Mouse (Mus musculus) embryonic facial prominence, embryonic 10.5 days (tissue): ENCODE measurements around the gene Slc27a2. TPM values are rescaled to one million over a fixed set of nuclear protein-coding genes. Genes with fewer than 3 reads are reported as not detected.
A peak's percentile ranks its signal among the peaks of the same experiment; 100 is the strongest.

Source experiments
- DNase-seq: peaks from one replicate; pipeline ENCODE4 v3.0.0-alpha.2; 2017; ENCODE audit warnings: low spot score
- H3K27ac ChIP-seq: fragments of 300-500 bp; sonication (generic); replicated peaks from 2 replicates; pipeline ENCODE4 v1.5.1; 2016; ENCODE audit warnings: mild to moderate bottlenecking
- H3K27me3 ChIP-seq: fragments of 300-500 bp; sonication (generic); replicated peaks from 2 replicates; pipeline ENCODE4 v1.6.1; 2016; ENCODE audit warnings: low read depth, mild to moderate bottlenecking; ENCODE audit not compliant: poor library complexity, severe bottlenecking
- H3K36me3 ChIP-seq: fragments of 300-500 bp; sonication (generic); replicated peaks from 2 replicates; pipeline ENCODE4 v1.6.1; 2016; ENCODE audit warnings: mild to moderate bottlenecking, moderate library complexity
- H3K4me1 ChIP-seq: fragments of 300-500 bp; sonication (generic); 2 replicates; pipeline ENCODE4 v1.6.1; 2016
- H3K4me3 ChIP-seq: fragments of 300-500 bp; sonication (generic); 2 replicates; pipeline ENCODE4 v1.5.1; 2016; ENCODE audit warnings: mild to moderate bottlenecking, moderate library complexity
- H3K9me3 ChIP-seq: fragments of 300-500 bp; sonication (generic); 2 replicates; pipeline ENCODE4 v1.6.1; 2016; ENCODE audit warnings: mild to moderate bottlenecking
- WGBS: fragments of 180-500 bp; shearing (Covaris S2); methylation state at CpG from one replicate; pipeline ENCODE4 v1.1.7; 2016; 5-methylcytosine and 5-hydroxymethylcytosine counted together
- polyA plus RNA-seq: library from polyadenylated mRNA; unstranded; fragments of >200 nt; fragmentation: Nextera tagmentation; extraction: Ambion mirVana; gene quantifications from 2 replicates; pipeline ENCODE4 v1.2.1, GENCODE M21; 2016

Slc27a2 gene
- polyA plus RNA-seq, 1 experiment from 2014 or later = 3.8 TPM

DNA sequence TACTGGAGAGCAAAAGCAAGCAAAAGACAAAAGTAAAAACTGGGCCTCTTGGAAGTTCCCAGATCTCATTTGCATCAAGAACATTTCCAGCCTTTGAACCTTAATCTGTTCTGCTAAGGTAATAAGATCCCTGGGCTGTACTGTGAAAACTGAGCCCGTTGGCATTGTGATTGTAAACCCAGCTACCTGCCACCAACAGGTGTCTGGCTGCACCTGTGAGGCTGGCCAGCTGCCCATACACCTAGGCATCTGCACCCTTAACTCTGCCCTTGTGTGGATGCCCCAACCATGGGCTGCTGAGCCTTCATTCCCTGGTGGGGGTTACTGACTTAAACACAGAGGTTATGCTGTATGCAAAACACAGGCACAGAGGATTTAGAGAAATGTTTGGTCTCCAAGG, 20.0 kb downstream of the Slc27a2 start:
- Histone ChIP-seq H3K4me1 (no peaks in the 10 kb centered on the region), H3K27ac (no peak overlapping the region), H3K27me3 (no peaks in the 10 kb centered on the region), H3K9me3 (peaks cover 8% of the 10 kb centered on the region; the same call in 1 of the 2 replicates), H3K36me3 (no peaks in the 10 kb centered on the region), H3K4me3 (no peak overlapping the region)
- no peak for DNase-seq
- 79% methylated on average over 1 of the region's 1 CpGs for WGBS

DNA sequence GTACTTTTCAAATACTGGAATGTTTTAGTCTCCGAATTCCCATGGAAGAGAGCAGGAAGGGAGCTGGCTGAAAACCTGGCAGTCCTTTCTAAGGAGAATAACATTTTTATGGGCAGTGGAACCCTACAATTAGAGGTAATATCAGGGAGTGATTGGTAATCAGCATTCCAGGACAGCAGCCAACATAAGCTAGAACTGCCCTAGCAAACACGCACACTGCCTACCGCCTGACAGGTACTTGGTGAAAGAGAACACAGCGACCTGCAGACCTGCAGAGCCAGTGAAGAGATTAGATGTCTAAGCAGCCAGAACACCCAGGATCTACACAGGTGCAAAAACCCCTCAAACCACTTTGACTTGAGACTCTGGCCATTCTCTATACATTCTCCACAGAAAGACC, 20.5 kb downstream of the Slc27a2 start:
- Histone ChIP-seq H3K9me3 (peaks cover 8% of the 10 kb centered on the region; the same call in 1 of the 2 replicates), H3K4me1 (no peaks in the 10 kb centered on the region), H3K36me3 (no peaks in the 10 kb centered on the region), H3K27me3 (no peaks in the 10 kb centered on the region), H3K27ac (no peak overlapping the region), H3K4me3 (no peak overlapping the region)
- no peak for DNase-seq
- WGBS = 83% methylated on average over 4 of the region's 4 CpGs

DNA sequence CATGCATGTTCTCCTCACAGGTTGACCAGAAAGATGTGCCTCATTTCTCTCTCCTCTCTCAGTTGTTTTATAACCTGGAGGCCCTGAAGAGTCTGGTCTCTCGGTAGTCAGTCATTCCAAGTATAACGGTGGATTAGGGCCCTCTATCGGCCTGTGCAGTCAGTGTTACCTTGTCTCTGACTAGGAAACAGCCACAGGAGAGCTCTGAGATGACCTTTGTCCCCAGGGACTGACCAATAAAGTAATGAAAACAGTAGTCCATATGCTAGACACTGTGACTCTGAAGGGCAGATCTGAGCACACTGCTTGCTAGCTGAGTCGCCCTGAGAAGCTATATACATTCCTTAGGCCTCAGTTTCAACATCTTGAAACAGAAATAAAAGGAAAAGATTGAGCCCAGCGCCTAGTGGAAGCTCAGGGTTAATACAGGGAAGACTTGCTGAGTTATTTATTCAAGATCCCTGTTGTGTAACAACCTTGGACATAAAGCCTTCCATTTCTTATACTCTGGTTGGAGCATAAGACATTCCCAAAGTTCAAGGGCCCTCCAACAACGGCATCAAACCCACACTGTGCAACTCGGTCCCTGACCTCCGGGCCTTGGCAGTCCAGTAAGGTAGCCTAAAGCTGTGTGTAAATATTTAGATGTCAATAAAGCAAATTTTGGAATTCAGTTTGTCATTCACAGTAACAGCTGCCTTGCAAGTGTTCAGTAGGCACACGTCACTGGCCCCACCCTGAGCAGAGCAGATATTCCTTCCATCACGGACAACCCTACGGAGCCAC, 23.4 kb downstream of the Slc27a2 start:
- no peak overlapping the region for H3K27ac ChIP-seq
- peaks cover 4% of the 10 kb centered on the region; the same call in 1 of the 2 replicates for H3K9me3 ChIP-seq
- H3K27me3 ChIP-seq = no peaks in the 10 kb centered on the region
- no peaks in the 10 kb centered on the region for H3K4me1 ChIP-seq
- 82% methylated on average over 11 of the region's 11 CpGs for WGBS
- H3K4me3 ChIP-seq = no peak overlapping the region
- no peaks in the 10 kb centered on the region for H3K36me3 ChIP-seq
- DNase-seq = no peak

DNA sequence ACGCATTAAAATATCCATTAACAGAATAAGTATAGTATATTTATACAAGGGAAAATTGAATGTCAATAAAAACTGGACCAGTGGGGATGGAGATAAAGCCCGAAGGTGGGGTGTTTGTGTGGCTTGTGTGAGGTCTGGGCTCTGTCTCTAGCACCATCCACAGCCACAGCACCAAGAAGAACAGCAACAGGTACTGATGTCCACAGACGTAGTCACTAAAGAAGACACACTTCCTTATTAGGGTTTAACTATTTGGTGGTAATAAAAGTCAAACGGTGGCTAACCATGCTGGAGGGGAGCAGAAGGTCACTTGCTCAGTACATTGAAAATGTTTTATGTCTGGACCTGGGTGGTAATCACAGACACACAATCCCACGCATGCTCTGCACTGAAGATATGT, 25.2 kb downstream of the Slc27a2 start:
- WGBS = 90% methylated on average over 5 of the region's 5 CpGs
- H3K4me1 ChIP-seq = no peaks in the 10 kb centered on the region

DNA sequence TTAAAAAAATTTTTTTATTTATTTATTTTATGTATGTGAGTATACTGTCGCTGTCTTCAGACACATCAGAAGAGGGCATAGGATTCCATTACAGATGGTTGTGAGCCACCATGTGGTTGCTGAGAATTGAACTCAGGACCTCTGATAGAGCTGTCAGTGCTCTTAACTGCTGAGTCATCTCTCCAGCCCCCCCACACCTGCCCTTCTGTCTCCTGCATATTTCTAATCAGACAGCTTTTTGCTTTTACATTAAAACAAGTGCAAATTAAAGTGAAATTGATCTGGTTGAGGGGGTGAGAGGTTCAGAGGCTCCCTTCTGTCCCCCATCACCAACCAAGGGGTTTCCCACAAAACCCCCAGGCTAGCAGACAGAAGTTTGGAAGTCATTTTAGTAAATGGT, 27.1 kb downstream of the Slc27a2 start:
- no peak overlapping the region for H3K27ac ChIP-seq
- no peak overlapping the region for H3K4me3 ChIP-seq
- H3K9me3 ChIP-seq = no peaks in the 10 kb centered on the region
- WGBS = 90% methylated on average over 1 of the region's 1 CpGs
- DNase-seq = no peak
- H3K36me3 ChIP-seq = no peaks in the 10 kb centered on the region
- no peaks in the 10 kb centered on the region for H3K27me3 ChIP-seq
- peaks cover 3% of the 10 kb centered on the region; the same call in 1 of the 2 replicates for H3K4me1 ChIP-seq

More for the DNA sequence above, 25.2 kb downstream of the Slc27a2 start:
- no peaks in the 10 kb centered on the region for H3K36me3 ChIP-seq
- H3K9me3 ChIP-seq = no peaks in the 10 kb centered on the region
- no peak overlapping the region for H3K27ac ChIP-seq
- H3K27me3 ChIP-seq = no peaks in the 10 kb centered on the region
- no peak overlapping the region for H3K4me3 ChIP-seq
- no peak for DNase-seq

DNA sequence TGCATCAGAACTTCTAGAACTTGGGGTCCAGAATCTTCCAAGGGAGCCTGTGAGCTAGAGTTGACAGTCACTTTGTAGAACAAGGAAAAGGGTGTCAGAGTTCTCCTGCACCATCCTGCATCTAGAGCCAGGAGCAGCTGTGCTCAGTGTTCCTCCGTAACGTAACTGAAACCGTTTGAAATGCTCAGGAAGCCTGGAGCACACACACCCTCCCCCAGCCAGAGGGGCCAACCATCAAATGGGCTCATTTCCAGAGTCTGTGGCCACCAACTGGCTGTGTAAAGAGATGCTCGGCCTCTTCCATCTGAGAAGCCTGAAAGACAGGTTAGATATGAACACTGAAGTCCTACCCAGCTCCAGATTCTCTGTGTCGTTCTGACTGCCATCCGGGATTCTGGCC, 31.8 kb downstream of the Slc27a2 start:
- Histone ChIP-seq H3K9me3 (no peaks in the 10 kb centered on the region), H3K27me3 (no peaks in the 10 kb centered on the region), H3K27ac (no peak overlapping the region), H3K4me1 (peaks cover 3% of the 10 kb centered on the region; the same call in 1 of the 2 replicates), H3K36me3 (no peaks in the 10 kb centered on the region), H3K4me3 (no peak overlapping the region)
- 74% methylated on average over 6 of the region's 6 CpGs for WGBS
- DNase-seq = no peak

DNA sequence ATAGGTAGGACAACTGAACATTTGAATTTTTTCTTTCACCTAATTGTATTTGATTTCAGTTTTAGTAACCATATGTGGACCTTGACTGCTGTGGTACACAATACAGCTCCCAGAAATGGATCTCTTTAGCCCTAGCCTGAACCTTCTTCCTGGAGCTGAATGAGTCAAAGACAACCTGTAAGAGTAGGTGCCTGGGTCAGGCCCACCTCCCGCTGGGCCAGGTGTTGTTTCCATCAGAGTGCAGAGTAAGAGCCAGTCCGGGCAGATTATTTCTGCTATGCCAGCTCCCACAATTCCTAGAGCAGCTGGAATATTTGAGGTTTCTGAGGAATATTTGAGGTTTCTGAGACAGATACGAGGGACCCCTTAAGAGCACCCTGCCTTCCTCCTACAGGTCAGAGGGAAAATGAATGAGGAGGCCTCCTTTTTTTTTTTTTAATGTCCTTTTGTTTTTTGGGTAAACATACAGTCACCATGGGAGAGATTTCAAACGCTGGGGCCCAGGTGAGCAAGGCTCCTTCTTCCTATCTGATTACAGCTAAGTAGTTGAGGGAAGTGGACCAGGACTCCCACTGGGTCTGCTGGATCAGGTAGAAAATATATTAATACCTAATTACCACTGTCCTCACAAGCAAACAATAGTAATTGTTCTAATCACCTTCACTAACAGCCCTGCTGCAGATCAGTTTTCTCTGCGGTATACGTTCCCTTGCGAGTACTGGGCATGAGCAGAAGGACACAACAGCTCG, 32.6 kb downstream of the Slc27a2 start:
- Histone ChIP-seq H3K27ac (no peak overlapping the region), H3K4me1 (peaks cover 3% of the 10 kb centered on the region; the same call in 1 of the 2 replicates), H3K27me3 (no peaks in the 10 kb centered on the region), H3K9me3 (no peaks in the 10 kb centered on the region), H3K4me3 (no peak overlapping the region), H3K36me3 (no peaks in the 10 kb centered on the region)
- no peak for DNase-seq
- 83% methylated on average over 8 of the region's 8 CpGs for WGBS

DNA sequence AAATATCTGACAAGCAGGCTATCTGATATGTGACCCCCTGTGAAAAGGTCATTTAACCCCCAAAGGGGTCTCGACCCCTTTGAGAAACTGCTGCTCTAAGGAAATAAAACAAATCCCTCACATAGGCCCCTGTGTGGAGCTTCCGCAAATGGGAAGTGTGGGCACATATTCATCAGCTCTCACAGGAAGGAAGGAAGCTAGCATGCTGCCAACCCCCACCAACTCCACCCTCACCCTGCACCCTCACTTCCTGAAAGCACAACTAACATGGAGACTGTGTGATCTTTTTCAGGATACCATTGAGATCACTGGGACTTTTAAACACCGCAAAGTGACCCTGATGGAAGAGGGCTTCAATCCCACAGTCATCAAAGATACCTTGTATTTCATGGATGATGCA, 35.3 kb downstream of the Slc27a2 start:
- Histone ChIP-seq H3K27me3 (no peaks in the 10 kb centered on the region), H3K9me3 (no peaks in the 10 kb centered on the region), H3K4me1 (peaks cover 3% of the 10 kb centered on the region; the same call in 1 of the 2 replicates), H3K4me3 (no peak overlapping the region), H3K36me3 (no peaks in the 10 kb centered on the region), H3K27ac (no peak overlapping the region)
- WGBS = 83% methylated on average over 3 of the region's 3 CpGs
- no peak for DNase-seq

DNA sequence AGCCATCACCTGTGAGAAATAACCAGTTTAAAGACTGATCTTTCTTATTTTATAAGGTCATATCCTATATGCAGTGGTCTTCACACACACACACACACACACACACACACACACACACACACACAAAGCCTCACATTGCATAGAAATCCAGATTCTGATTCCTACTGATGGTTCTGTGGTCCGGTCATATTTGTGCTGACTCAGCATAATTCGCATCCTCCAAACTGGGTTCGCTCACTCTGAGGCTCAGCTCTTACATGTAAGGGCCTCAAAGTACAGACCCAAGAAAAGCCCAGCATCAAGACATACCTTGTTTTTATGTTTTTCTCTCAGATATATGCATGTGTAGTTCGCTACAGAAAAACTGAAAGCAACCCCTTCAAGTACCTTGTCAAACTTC, 39.1 kb downstream of the Slc27a2 start:
- Histone ChIP-seq H3K36me3 (no peaks in the 10 kb centered on the region), H3K27me3 (peaks cover 7% of the 10 kb centered on the region; the same call in 1 of the 2 replicates), H3K27ac (no peak overlapping the region), H3K4me3 (no peak overlapping the region), H3K4me1 (no peaks in the 10 kb centered on the region), H3K9me3 (no peaks in the 10 kb centered on the region)
- DNase-seq = no peak
- WGBS = 89% methylated on average over 4 of the region's 4 CpGs

DNA sequence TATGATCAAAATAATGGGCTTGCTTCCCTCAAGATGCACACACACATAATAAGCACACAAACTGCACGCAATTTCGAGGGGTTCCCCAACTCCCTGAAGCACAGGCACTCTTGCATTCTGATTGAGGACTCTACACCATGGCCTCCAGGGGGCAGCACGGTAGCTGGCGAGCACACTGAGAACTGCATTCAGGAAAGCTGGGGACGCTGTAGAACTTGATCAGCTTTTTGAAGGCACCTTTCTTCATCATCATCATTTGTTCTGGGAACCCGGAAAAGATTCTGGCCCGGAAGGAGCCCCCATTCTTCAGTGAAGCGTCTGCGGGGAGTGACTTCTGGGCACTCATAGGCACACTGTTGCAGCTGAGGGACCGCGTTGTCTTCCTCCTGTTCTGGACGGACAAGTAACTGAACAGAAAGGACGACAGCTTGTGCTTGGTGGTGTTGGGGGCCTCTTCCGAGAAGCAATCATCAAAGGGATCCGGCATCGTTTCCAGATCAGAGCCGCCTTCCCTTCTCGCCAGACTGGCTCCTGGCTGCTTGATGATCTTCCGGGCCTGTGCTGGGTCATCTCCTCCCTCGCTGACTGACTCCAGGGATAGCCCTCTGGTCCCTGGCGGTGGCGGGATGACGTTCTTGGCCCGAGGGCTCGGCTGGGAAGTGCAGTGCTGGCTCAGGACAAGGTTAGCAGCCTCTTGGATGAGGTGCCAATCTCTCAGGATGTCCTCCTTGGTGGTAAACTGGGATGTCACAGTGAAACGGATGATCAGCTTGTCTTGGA, 41.8 kb downstream of the Slc27a2 start:
- H3K4me1 ChIP-seq = no peaks in the 10 kb centered on the region
- H3K27ac ChIP-seq = peak overlapping the region; percentile 48; the same call in 1 of the 2 replicates
- H3K36me3 ChIP-seq = no peaks in the 10 kb centered on the region
- peak overlapping the region; percentile 48 for H3K4me3 ChIP-seq
- 29% methylated on average over 26 of the region's 26 CpGs for WGBS
- peak; percentile 82 for DNase-seq
- H3K9me3 ChIP-seq = no peaks in the 10 kb centered on the region
- peaks cover 7% of the 10 kb centered on the region; the same call in 1 of the 2 replicates for H3K27me3 ChIP-seq

DNA sequence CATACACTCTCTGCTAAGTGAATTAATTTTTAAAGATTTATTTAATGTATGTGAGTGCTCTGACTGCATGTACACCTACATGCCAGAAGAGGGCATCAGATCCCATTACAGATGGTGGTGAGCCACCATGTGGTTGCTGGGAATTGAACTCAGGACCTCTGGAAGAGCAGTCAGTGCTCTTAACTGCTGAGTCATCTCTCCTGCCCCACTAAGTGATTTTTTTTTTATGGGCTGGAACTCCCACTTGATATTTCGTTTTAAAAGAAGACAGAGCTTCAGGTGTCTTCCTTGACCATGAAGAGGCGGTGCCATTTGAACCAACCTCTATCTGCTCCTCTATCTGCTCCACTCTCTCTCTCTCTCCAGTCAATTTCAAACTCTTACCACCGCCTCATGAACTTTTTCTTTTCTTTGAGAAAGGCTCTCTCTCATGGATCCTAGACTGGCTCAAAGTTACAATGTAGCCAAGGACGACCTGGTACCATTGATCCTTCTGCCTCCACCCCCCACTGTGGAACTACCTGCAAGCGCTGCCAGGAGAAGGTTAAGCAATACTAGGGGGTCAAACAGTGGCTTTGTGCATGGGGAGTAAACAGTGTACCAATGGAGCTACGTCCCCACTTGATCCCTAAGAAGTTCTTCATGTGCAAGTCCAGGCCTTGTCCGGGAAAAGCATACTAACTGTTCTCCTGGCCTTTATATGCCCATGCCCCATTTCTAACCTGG, 44.3 kb downstream of the Slc27a2 start:
- H3K36me3 ChIP-seq = no peaks in the 10 kb centered on the region
- no peak overlapping the region for H3K4me3 ChIP-seq
- H3K9me3 ChIP-seq = no peaks in the 10 kb centered on the region
- peaks cover 7% of the 10 kb centered on the region for H3K27me3 ChIP-seq
- peaks cover 5% of the 10 kb centered on the region; the same call in 1 of the 2 replicates for H3K4me1 ChIP-seq
- H3K27ac ChIP-seq = no peak overlapping the region
- WGBS = 91% methylated on average over 7 of the region's 7 CpGs
- DNase-seq = no peak
